Mouse (Mus musculus): ENCODE measurements at regions not wholly inside any gene's neighbourhood (a gene's known extent, or its start where the extent isn't known, plus 50 kb on each side); places are given as distances from the start of the nearest gene placed in this dataset.

DNA sequence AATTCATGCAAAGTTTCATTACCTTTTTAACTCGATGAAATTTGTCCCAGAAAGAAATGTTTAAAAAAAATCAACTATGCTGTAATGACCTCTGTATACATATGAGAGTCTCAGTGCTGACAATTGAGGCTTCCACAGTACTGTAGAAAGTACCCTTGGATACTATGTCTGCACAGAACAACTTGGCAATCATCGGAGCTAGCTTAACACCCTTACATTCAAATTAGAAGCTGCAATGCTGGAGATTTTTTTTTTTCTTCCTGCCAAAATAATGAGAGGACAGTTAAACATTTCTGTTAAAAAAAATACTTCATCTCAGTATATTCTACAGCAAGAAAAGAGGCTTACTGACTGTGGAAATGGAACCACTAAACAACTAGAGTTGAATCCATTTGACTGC lies 452.1 kb upstream of the Cntn6 start:
- no peak for DNase-seq

- DNase-seq = no peak
Observed at GRCm38 (mm10) chr6:104055996-104056395, 436.6 kb upstream of the Cntn6 start.

- DNase-seq = no peak
Observed at GRCm38 (mm10) chr6:104061692-104062263, 430.8 kb upstream of the Cntn6 start.

DNA sequence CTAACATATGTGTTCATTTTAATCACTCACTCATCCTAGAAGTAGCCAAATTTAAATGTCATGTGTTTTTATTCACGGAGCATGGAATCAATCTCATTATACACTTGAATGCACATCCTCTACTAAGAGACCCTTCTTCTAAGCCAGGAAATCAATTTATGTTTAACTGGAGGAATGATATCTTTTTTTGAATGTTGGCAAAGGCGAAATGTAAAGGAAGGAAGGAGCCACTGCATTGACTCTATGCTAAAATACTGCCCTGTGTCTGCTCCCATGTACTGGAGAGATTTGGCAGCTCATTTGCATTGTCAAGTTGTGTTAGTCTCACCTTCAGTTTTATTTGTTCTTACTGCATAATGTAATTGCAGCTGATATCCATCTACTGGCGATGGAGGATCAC lies 412.0 kb upstream of the Cntn6 start:
- DNase-seq = no peak

- no peak for DNase-seq
Observed at GRCm38 (mm10) chr6:104082242-104082641, 410.3 kb upstream of the Cntn6 start.

- DNase-seq = no peak
Observed at GRCm38 (mm10) chr6:104108386-104108785, 384.2 kb upstream of the Cntn6 start.

Measured in right cerebral cortex, postnatal 4 days (tissue).